Mouse (Mus musculus): ENCODE results near the gene Dcaf12.

DNA sequence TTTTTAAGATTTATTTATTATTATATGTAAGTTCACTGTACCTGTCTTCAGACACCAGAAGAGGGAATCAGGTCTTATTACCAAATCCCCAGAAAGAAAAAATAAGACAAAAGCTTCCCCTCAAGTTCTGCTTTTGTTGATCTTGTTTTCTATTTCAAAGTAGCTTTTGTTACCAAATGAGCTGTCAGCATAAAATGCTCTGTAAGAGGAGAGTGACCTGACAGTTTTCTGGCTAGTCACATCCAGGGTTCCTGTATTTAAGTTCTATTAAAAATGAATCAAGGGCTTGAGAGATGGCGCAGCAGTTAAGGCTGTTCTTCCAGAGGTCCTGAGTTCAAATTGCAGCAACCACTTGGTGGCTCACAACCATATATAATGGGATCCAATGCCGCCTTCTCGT is 46.4 kb upstream of the Dcaf12 start:
- TF ChIP-seq POLR2A (IDR thresholded peaks at IDR 0.05; ENCODE audit: control insufficient read depth in 1 of 2, insufficient read depth in 1 of 2, low read depth in 1 of 2, low read length in 2 of 2, poor library complexity in 1 of 2), result no peak
- no peak for TF ChIP-seq CTCF (IDR thresholded peaks at IDR 0.05 in 2 of 3, conservative IDR thresholded peaks at IDR 0.05 in 1 of 3; ENCODE audit: control insufficient read depth in 1 of 3, insufficient read depth in 1 of 3, low read depth in 2 of 3, low read length in 3 of 3, poor library complexity in 1 of 3, severe bottlenecking in 1 of 3)
- no peak for TF ChIP-seq ELF1 (IDR thresholded peaks at IDR 0.05; ENCODE audit: low read depth, low read length)
- no peak for TF ChIP-seq MEF2A (IDR thresholded peaks at IDR 0.05; ENCODE audit: extremely low read depth, insufficient replicate concordance, low read depth, low read length, poor library complexity, severe bottlenecking)
- TF ChIP-seq TBP (IDR thresholded peaks at IDR 0.05; ENCODE audit: low read depth, low read length), result no peak
- no peak for TF ChIP-seq USF1 (IDR thresholded peaks at IDR 0.05; ENCODE audit: low read depth, low read length)
- no peak for TF ChIP-seq RAD21 (IDR thresholded peaks at IDR 0.05; ENCODE audit: low read depth, low read length)
- TF ChIP-seq ZC3H11A (IDR thresholded peaks at IDR 0.05; ENCODE audit: low read depth, low read length), result no peak
- no peak for TF ChIP-seq MAZ (IDR thresholded peaks at IDR 0.05; ENCODE audit: low read depth, low read length)
- no peak for TF ChIP-seq MAFK (IDR thresholded peaks at IDR 0.05; ENCODE audit: borderline replicate concordance, low read depth, low read length)
- no peak for TF ChIP-seq MYC (IDR thresholded peaks at IDR 0.05; ENCODE audit: low read depth, low read length)
